Mouse (Mus musculus) midbrain, embryonic 11.5 days (tissue): ENCODE measurements around the gene Gpr34. TPM values are rescaled to one million over a fixed set of nuclear protein-coding genes. Genes with fewer than 3 reads are reported as not detected.

Experiments used
- ATAC-seq: fragments of 200-750 bp; cut with Nextera tagmentation; 2 replicates; pipeline ENCODE4 v1.8.0; 2017; ENCODE audit warnings: moderate TSS enrichment, moderate library complexity; ENCODE audit not compliant: low FRiP score
- DNase-seq: peaks from one replicate; pipeline ENCODE4 v3.0.0; 2015; ENCODE audit warnings: low spot score; ENCODE audit errors: missing footprints
- H3K27ac ChIP-seq: fragments of 300-500 bp; sonication (generic); 2 replicates; pipeline ENCODE4 v1.5.1; 2014; ENCODE audit warnings: low read depth, low read length
- H3K27me3 ChIP-seq: fragments of 300-500 bp; sonication (generic); 2 replicates; pipeline ENCODE4 v1.6.1; 2014; ENCODE audit warnings: mild to moderate bottlenecking, low read length, moderate library complexity, mixed read lengths; ENCODE audit not compliant: control insufficient read depth, insufficient read depth
- H3K36me3 ChIP-seq: fragments of 300-500 bp; sonication (generic); 2 replicates; pipeline ENCODE4 v1.6.1; 2014; ENCODE audit warnings: mild to moderate bottlenecking, low read length, moderate library complexity, mixed read lengths; ENCODE audit not compliant: control insufficient read depth, insufficient read depth
- H3K4me1 ChIP-seq: fragments of 300-500 bp; sonication (generic); 2 replicates; pipeline ENCODE4 v1.6.1; 2014; ENCODE audit warnings: low read length; ENCODE audit not compliant: control insufficient read depth, insufficient read depth
- H3K4me2 ChIP-seq: fragments of 300-500 bp; sonication (generic); 2 replicates; pipeline ENCODE4 v1.6.1; 2014; ENCODE audit warnings: mild to moderate bottlenecking, moderate library complexity
- H3K4me3 ChIP-seq: fragments of 300-500 bp; sonication (generic); 2 replicates; pipeline ENCODE4 v1.5.1; 2014; ENCODE audit warnings: low read depth, low read length
- H3K9ac ChIP-seq: fragments of 300-500 bp; sonication (generic); 2 replicates; pipeline ENCODE4 v1.6.1; 2014; ENCODE audit warnings: low read length
- H3K9me3 ChIP-seq: fragments of 300-500 bp; sonication (generic); 2 replicates; pipeline ENCODE4 v1.6.1; 2016; ENCODE audit warnings: low read length; ENCODE audit not compliant: control insufficient read depth
- WGBS: fragments of 180-500 bp; shearing (Covaris S2); extraction: QIAGEN DNeasy Blood & Tissue Kit; methylation state at CpG from one replicate; pipeline ENCODE4 v1.1.7; 2014; 5-methylcytosine and 5-hydroxymethylcytosine counted together
- polyA plus RNA-seq: library from polyadenylated mRNA; unstranded; fragments of >200 nt; fragmentation: Nextera tagmentation; extraction: Ambion mirVana; gene quantifications from 2 replicates; pipeline ENCODE4 v1.2.1, GENCODE M21; 2014

Gpr34 gene
- polyA plus RNA-seq, 1 experiment from 2014 or later: 2.6 TPM

- DNase-seq: no peak
- no peak overlapping the region for H3K4me2 ChIP-seq
- no peaks in the 10 kb centered on the region for H3K9me3 ChIP-seq
- WGBS: 81% methylated on average over 4 of the region's 4 CpGs
- H3K27me3 ChIP-seq: no peaks in the 10 kb centered on the region; the same call in 1 of the 2 replicates
- no peaks in the 10 kb centered on the region for H3K36me3 ChIP-seq
- ATAC-seq: no peak
- no peaks in the 10 kb centered on the region for H3K4me1 ChIP-seq
- no peak overlapping the region for H3K9ac ChIP-seq
- H3K27ac ChIP-seq: no peak overlapping the region
- no peak overlapping the region for H3K4me3 ChIP-seq
These were observed 13.4 kb upstream of the Gpr34 start for GRCm38 (mm10) chrX:13618476-13618875.

DNA sequence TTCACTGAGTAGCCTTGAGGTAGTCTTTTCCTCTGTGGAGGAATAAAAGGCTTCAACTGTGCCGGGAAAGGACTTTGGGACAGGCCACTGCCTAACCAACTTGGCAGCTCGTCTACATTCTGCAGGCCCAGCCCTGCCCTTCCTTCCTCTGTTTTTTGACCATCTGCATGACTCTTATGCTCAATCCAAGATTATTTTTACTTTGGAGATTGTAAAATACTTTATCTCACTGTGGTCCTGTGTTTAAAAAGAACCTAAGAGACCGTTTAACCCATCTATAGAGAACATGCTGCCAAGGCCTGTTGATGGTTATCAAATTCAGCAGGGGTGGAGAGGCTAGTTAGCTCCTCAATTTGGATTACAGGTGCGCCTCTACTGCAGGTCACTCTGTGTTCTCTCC lies 10.4 kb upstream of the Gpr34 start:
- no peak overlapping the region for H3K27ac ChIP-seq
- no peaks in the 10 kb centered on the region for H3K4me1 ChIP-seq
- DNase-seq (no peak), ATAC-seq (no peak)
- H3K9ac ChIP-seq: no peak overlapping the region
- no peaks in the 10 kb centered on the region for H3K36me3 ChIP-seq
- WGBS: 82% methylated on average over 4 of the region's 4 CpGs
- no peak overlapping the region for H3K4me2 ChIP-seq
- H3K27me3 ChIP-seq: no peaks in the 10 kb centered on the region; the same call in 1 of the 2 replicates
- no peak overlapping the region for H3K4me3 ChIP-seq
- no peaks in the 10 kb centered on the region for H3K9me3 ChIP-seq

- H3K27me3 ChIP-seq: no peaks in the 10 kb centered on the region; the same call in 1 of the 2 replicates
- no peak for DNase-seq
- H3K9me3 ChIP-seq: no peaks in the 10 kb centered on the region
- no peak for ATAC-seq
- no peaks in the 10 kb centered on the region for H3K36me3 ChIP-seq
- no peak overlapping the region for H3K27ac ChIP-seq
- H3K4me3 ChIP-seq: no peak overlapping the region
- H3K4me2 ChIP-seq: no peak overlapping the region
- no peak overlapping the region for H3K9ac ChIP-seq
- H3K4me1 ChIP-seq: no peaks in the 10 kb centered on the region
- WGBS: 85% methylated on average over 5 of the region's 5 CpGs
These were observed 9.2 kb upstream of the Gpr34 start for GRCm38 (mm10) chrX:13622654-13623053.

- no peak overlapping the region for H3K27ac ChIP-seq
- no peak overlapping the region for H3K4me3 ChIP-seq
- DNase-seq (no peak), ATAC-seq (no peak)
- WGBS: 97% methylated on average over 1 of the region's 1 CpGs
- no peaks in the 10 kb centered on the region for H3K4me1 ChIP-seq
- H3K36me3 ChIP-seq: no peaks in the 10 kb centered on the region
- H3K9ac ChIP-seq: no peak overlapping the region
- H3K27me3 ChIP-seq: no peaks in the 10 kb centered on the region
- H3K9me3 ChIP-seq: no peaks in the 10 kb centered on the region
- no peak overlapping the region for H3K4me2 ChIP-seq
These were observed 4.5 kb downstream of the Gpr34 start for GRCm38 (mm10) chrX:13636398-13636797.

DNA sequence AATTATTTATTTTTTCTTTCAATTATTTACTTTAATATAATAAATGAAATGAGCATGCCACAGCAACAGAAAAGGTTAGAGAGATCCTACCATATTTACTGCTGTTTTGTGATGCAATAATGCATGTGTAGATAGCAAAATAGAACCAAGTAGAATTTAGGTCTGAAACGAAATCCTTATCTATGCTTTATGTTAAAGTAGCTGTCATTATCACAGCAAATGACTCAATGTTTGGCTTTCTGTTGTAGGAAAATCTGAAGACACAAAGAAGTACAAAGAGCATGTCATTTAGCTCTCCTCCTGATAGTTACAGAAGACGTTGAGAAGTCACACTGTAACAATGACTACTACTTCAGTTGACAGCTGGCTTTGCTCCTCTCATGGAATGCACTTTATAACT lies 7.0 kb downstream of the Gpr34 start:
- 65% methylated on average over 2 of the region's 2 CpGs for WGBS
- no peak for ATAC-seq
- no peaks in the 10 kb centered on the region for H3K36me3 ChIP-seq

DNA sequence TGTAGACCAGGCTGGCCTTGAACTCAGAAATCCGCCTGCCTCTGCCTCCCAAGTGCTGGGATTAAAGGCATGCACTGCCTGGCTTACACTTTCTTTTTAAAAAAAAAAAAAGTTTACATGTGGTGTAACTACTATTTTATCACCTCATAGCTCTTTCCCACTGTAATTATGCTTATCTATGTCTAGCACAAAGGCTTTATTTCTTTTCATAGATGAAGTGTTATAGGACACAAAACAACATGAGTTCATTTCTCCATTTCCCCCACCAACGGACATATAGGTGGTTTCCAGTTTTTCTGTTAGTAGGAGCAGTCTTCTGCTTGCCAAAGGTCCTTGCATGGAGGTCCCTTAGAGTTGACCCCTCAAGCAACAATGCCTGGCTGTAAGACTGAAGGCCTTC lies 20.0 kb downstream of the Gpr34 start:
- WGBS: 73% methylated on average over 2 of the region's 2 CpGs
- DNase-seq (no peak), ATAC-seq (no peak)
- Histone ChIP-seq H3K9ac (no peak overlapping the region), H3K27ac (no peak overlapping the region), H3K4me2 (no peak overlapping the region), H3K9me3 (no peaks in the 10 kb centered on the region), H3K4me3 (no peak overlapping the region), H3K27me3 (no peaks in the 10 kb centered on the region), H3K4me1 (no peaks in the 10 kb centered on the region), H3K36me3 (no peaks in the 10 kb centered on the region)

More for the DNA sequence above, 7.0 kb downstream of the Gpr34 start:
- no peak overlapping the region for H3K4me2 ChIP-seq
- H3K4me1 ChIP-seq: no peaks in the 10 kb centered on the region
- no peak for DNase-seq
- H3K27ac ChIP-seq: no peak overlapping the region
- H3K27me3 ChIP-seq: no peaks in the 10 kb centered on the region
- H3K4me3 ChIP-seq: no peak overlapping the region
- H3K9me3 ChIP-seq: no peaks in the 10 kb centered on the region
- H3K9ac ChIP-seq: no peak overlapping the region

DNA sequence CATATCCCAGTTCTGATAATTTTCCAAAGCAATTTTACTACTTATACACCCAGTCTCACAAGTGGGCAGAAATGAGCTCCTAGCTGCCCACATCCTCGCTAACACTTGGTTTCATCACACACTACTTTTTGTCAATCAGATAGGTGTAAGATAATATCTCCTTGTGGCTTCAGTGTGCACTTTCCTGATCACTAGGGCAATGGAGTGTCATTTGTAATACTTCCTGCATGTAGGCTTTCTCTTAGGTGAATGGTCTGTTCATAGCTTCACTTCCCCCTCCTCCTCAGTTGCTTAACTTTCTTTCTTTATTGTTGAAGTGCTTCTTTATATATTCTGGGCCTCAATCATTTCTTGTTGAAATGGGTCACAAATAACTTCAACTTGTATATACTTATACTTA lies 20.4 kb downstream of the Gpr34 start:
- ATAC-seq (no peak), DNase-seq (no peak)
- Histone ChIP-seq H3K27ac (no peak overlapping the region), H3K9ac (no peak overlapping the region), H3K4me2 (no peak overlapping the region), H3K9me3 (no peaks in the 10 kb centered on the region), H3K4me3 (no peak overlapping the region), H3K27me3 (no peaks in the 10 kb centered on the region), H3K4me1 (no peaks in the 10 kb centered on the region), H3K36me3 (no peaks in the 10 kb centered on the region)
- WGBS: 94% methylated on average over 1 of the region's 1 CpGs

- ATAC-seq (no peak), DNase-seq (no peak)
- 78% methylated on average over 3 of the region's 3 CpGs for WGBS
- Histone ChIP-seq H3K4me1 (no peaks in the 10 kb centered on the region), H3K9me3 (no peaks in the 10 kb centered on the region), H3K4me3 (no peak overlapping the region), H3K36me3 (no peaks in the 10 kb centered on the region), H3K9ac (no peak overlapping the region), H3K4me2 (no peak overlapping the region), H3K27me3 (no peaks in the 10 kb centered on the region), H3K27ac (no peak overlapping the region)
These were observed 23.1 kb downstream of the Gpr34 start for GRCm38 (mm10) chrX:13655005-13655421.

- DNase-seq (no peak), ATAC-seq (no peak)
- Histone ChIP-seq H3K4me3 (no peak overlapping the region), H3K4me2 (no peak overlapping the region), H3K9ac (no peak overlapping the region), H3K36me3 (no peaks in the 10 kb centered on the region), H3K4me1 (no peaks in the 10 kb centered on the region), H3K27me3 (no peaks in the 10 kb centered on the region), H3K27ac (no peak overlapping the region), H3K9me3 (no peaks in the 10 kb centered on the region)
- WGBS: 88% methylated on average over 6 of the region's 6 CpGs
These were observed 24.0 kb downstream of the Gpr34 start for GRCm38 (mm10) chrX:13655906-13656305.

GRCm38 (mm10) chrX:13656721-13657120 lies 24.8 kb downstream of the Gpr34 start:
- Histone ChIP-seq H3K36me3 (no peaks in the 10 kb centered on the region), H3K9me3 (no peaks in the 10 kb centered on the region), H3K9ac (no peak overlapping the region), H3K4me2 (no peak overlapping the region), H3K27ac (no peak overlapping the region), H3K27me3 (no peaks in the 10 kb centered on the region), H3K4me1 (no peaks in the 10 kb centered on the region), H3K4me3 (no peak overlapping the region)
- DNase-seq (no peak), ATAC-seq (no peak)
- 0% methylated on average over 1 of the region's 1 CpGs for WGBS
